In genomic region chr8:12396501-12397345, GRCm38 (mm10) we compare ENCODE assay signal across 8 mouse cellular contexts. TPM values are rescaled to one million over a fixed set of nuclear protein-coding genes. Genes with fewer than 3 reads are reported as not detected.
DNase-seq lines count a peak whose midpoint lies in the region; ATAC-seq and TF ChIP-seq lines count a peak whose summit lies in the region.

No protein-coding gene starts in this region.

- H3K27ac ChIP-seq in forebrain, embryonic 12.5 days = peak overlapping the region; percentile 99
- no peak overlapping the region for H3K27ac ChIP-seq in limb, embryonic 14.5 days (replicated peaks; ENCODE audit: low read depth, low read length)
- no peak overlapping the region for H3K27ac ChIP-seq in stomach, embryonic 16.5 days (ENCODE audit: low read length)

- H3K4me3 ChIP-seq in forebrain, embryonic 12.5 days (replicated peaks) = peak overlapping the region; percentile 89
- peak overlapping the region; percentile 35 for H3K4me3 ChIP-seq in limb, embryonic 14.5 days (replicated peaks; ENCODE audit: low read length)
- peak overlapping the region; percentile 29 for H3K4me3 ChIP-seq in stomach, embryonic 16.5 days (replicated peaks; ENCODE audit: low read length)

- no peak for ATAC-seq in forebrain, embryonic 12.5 days (ENCODE audit: low FRiP score)
- no peak for ATAC-seq in limb, embryonic 14.5 days (ENCODE audit: low FRiP score, low read depth)
- peak; percentile 46; the same call in 1 of the 2 replicates for ATAC-seq in stomach, embryonic 16.5 days (ENCODE audit: insufficient read depth, low FRiP score)

- H3K9me3 ChIP-seq in forebrain, embryonic 12.5 days = no peaks in the 10 kb centered on the region
- H3K9me3 ChIP-seq in limb, embryonic 14.5 days (ENCODE audit: control insufficient read depth, low read length) = no peaks in the 10 kb centered on the region
- H3K9me3 ChIP-seq in stomach, embryonic 16.5 days (replicated peaks; ENCODE audit: control insufficient read depth, low read length) = no peaks in the 10 kb centered on the region

- H3K36me3 ChIP-seq in forebrain, embryonic 12.5 days (replicated peaks) = no peaks in the 10 kb centered on the region; the same call in 1 of the 2 replicates
- H3K36me3 ChIP-seq in limb, embryonic 14.5 days (ENCODE audit: control insufficient read depth, insufficient read depth, low read length) = no peaks in the 10 kb centered on the region
- H3K36me3 ChIP-seq in stomach, embryonic 16.5 days (ENCODE audit: control insufficient read depth, insufficient read depth, low read length) = no peaks in the 10 kb centered on the region

- peak overlapping the region; percentile 82 for H3K4me2 ChIP-seq in forebrain, embryonic 12.5 days
- H3K4me2 ChIP-seq in limb, embryonic 14.5 days (replicated peaks; ENCODE audit: low read depth, low read length, severe bottlenecking) = peak overlapping the region; percentile 41
- peak overlapping the region; percentile 43 for H3K4me2 ChIP-seq in stomach, embryonic 16.5 days (ENCODE audit: low read depth, low read length)

- H3K27me3 ChIP-seq in forebrain, embryonic 12.5 days = peaks cover 46% of the 10 kb centered on the region
- peaks cover 94% of the 10 kb centered on the region for H3K27me3 ChIP-seq in limb, embryonic 14.5 days (ENCODE audit: control insufficient read depth, insufficient read depth, low read length)
- H3K27me3 ChIP-seq in stomach, embryonic 16.5 days (ENCODE audit: control insufficient read depth, insufficient read depth, low read length) = peaks cover 89% of the 10 kb centered on the region

- no peak for TF ChIP-seq POLR2A in limb, embryonic 14.5 days (IDR thresholded peaks at IDR 0.05; ENCODE audit: borderline replicate concordance, extremely low read depth, insufficient read depth, insufficient read length)

- peak; percentile 62 for DNase-seq in retina, embryonic 14.5 days (ENCODE audit: low spot score)
- no peak for DNase-seq in retina, postnatal 1 day
- DNase-seq in limb, embryonic 14.5 days (ENCODE audit: low spot score) = no peak
- no peak for DNase-seq in cerebellum, adult 8-10 months
- DNase-seq in adrenal gland, postnatal 4 days (ENCODE audit: low spot score in 2 of 2) = no peak
- DNase-seq in ovary, postnatal 10 days (ENCODE audit: low spot score) = no peak

- H3K9ac ChIP-seq in forebrain, embryonic 12.5 days = peak overlapping the region; percentile 98
- H3K9ac ChIP-seq in limb, embryonic 14.5 days (ENCODE audit: low read depth, low read length, severe bottlenecking) = no peak overlapping the region
- no peak overlapping the region for H3K9ac ChIP-seq in stomach, embryonic 16.5 days (ENCODE audit: low read length)

- peaks cover 57% of the 10 kb centered on the region for H3K4me1 ChIP-seq in forebrain, embryonic 12.5 days
- H3K4me1 ChIP-seq in limb, embryonic 14.5 days (ENCODE audit: control insufficient read depth, insufficient read depth, low read length) = peaks cover 14% of the 10 kb centered on the region
- H3K4me1 ChIP-seq in stomach, embryonic 16.5 days (ENCODE audit: control insufficient read depth, insufficient read depth, low read length) = peaks cover 15% of the 10 kb centered on the region

- under 1% methylated on average over 55 of the region's 118 CpGs for WGBS in forebrain, embryonic 12.5 days
- under 1% methylated on average over 62 of the region's 118 CpGs for WGBS in limb, embryonic 14.5 days
- under 1% methylated on average over 95 of the region's 118 CpGs for WGBS in stomach, embryonic 16.5 days

RNA-seq across cellular contexts. Expression of gene Sox1, which starts 1.6 kb away (rescaled TPM):
- polyA plus RNA-seq in forebrain, embryonic 12.5 days (2016; fragmentation: Nextera tagmentation; extraction: Ambion mirVana) = 9.6 and 11.0 TPM in 2 replicates
- 0.05 and 0.13 TPM in 2 replicates for polyA plus RNA-seq in limb, embryonic 14.5 days (2012; rRNA removed)
- not detected in 2 replicates for polyA plus RNA-seq in limb, embryonic 14.5 days (2014; fragmentation: Nextera tagmentation; extraction: Ambion mirVana)
- not detected in 2 replicates for polyA plus RNA-seq in stomach, embryonic 16.5 days (2015; fragmentation: Nextera tagmentation; extraction: Ambion mirVana)
- under 1 TPM; 0.06 to 0.25 TPM for total RNA-seq in adrenal gland, postnatal 4 days (2021)

Comparison
In these comparisons a context has a peak if more than half of its experiments do, and no peak if none do; other contexts are left out.
1. H3K4me3 ChIP-seq: peak in every context shown above with its lines; median percentile 89 in forebrain, embryonic 12.5 days; 35 in limb, embryonic 14.5 days; 29 in stomach, embryonic 16.5 days.